Mouse (Mus musculus): ENCODE data around the gene Pgm2.
A peak's percentile ranks its signal among the peaks of the same experiment; 100 is the strongest.

The Pgm2 gene

GRCm38 (mm10) chr5:64092748-64093292 lies at the start of gene Pgm2:
Pgm2 (plus strand) TSS chr5:64092950.
- DNase-seq = peak; percentile 78

GRCm38 (mm10) chr5:64043694-64044453 lies 48.9 kb upstream of the Pgm2 start:
- no peak for DNase-seq

- no peak for DNase-seq
Observed at GRCm38 (mm10) chr5:64044790-64045189, 48.0 kb upstream of the Pgm2 start.

- peak; percentile 54 for DNase-seq
Observed at GRCm38 (mm10) chr5:64045502-64045901, 47.2 kb upstream of the Pgm2 start.

- DNase-seq = no peak
Observed at GRCm38 (mm10) chr5:64046995-64047394, 45.8 kb upstream of the Pgm2 start.

GRCm38 (mm10) chr5:64047921-64048320 lies 44.8 kb upstream of the Pgm2 start:
- no peak for DNase-seq

GRCm38 (mm10) chr5:64048605-64049004 lies 44.1 kb upstream of the Pgm2 start:
- DNase-seq = no peak

- no peak for DNase-seq
Observed at GRCm38 (mm10) chr5:64049256-64049655, 43.5 kb upstream of the Pgm2 start.

- DNase-seq = no peak
Observed at GRCm38 (mm10) chr5:64053010-64053409, 39.7 kb upstream of the Pgm2 start.

- no peak for DNase-seq
Observed at GRCm38 (mm10) chr5:64056210-64056609, 36.5 kb upstream of the Pgm2 start.

- DNase-seq = no peak
Observed at GRCm38 (mm10) chr5:64060881-64061280, 31.9 kb upstream of the Pgm2 start.

GRCm38 (mm10) chr5:64061643-64062042 lies 31.1 kb upstream of the Pgm2 start:
- DNase-seq = no peak

GRCm38 (mm10) chr5:64062882-64063621 lies 29.7 kb upstream of the Pgm2 start:
- no peak for DNase-seq

GRCm38 (mm10) chr5:64063622-64064355 lies 29.0 kb upstream of the Pgm2 start:
- no peak for DNase-seq

- no peak for DNase-seq
Observed at GRCm38 (mm10) chr5:64064401-64064800, 28.3 kb upstream of the Pgm2 start.

GRCm38 (mm10) chr5:64065497-64066046 lies 27.2 kb upstream of the Pgm2 start:
- no peak for DNase-seq

- DNase-seq = no peak
Observed at GRCm38 (mm10) chr5:64066159-64066558, 26.6 kb upstream of the Pgm2 start.

GRCm38 (mm10) chr5:64067576-64067975 lies 25.2 kb upstream of the Pgm2 start:
- no peak for DNase-seq

GRCm38 (mm10) chr5:64070081-64070673 lies 22.6 kb upstream of the Pgm2 start:
- DNase-seq = peak; percentile 20

GRCm38 (mm10) chr5:64070742-64071476 lies 21.8 kb upstream of the Pgm2 start:
- no peak for DNase-seq

- DNase-seq = no peak
Observed at GRCm38 (mm10) chr5:64074455-64074854, 18.3 kb upstream of the Pgm2 start.

- DNase-seq = peak; percentile 24
Observed at GRCm38 (mm10) chr5:64075506-64075905, 17.2 kb upstream of the Pgm2 start.

Measured in right cerebral cortex, postnatal 4 days (tissue).